Mouse (Mus musculus) megakaryocyte, embryonic 14.5 days (primary cell): ENCODE measurements at regions not wholly inside any gene's neighbourhood (a gene's known extent, or its start where the extent isn't known, plus 50 kb on each side); places are given as distances from the start of the nearest gene placed in this dataset.

ENCODE experiments used
- FLI1 ChIP-seq: IDR thresholded peaks from 2 replicates; pipeline ENCODE4 v1.6.1; 2012; ENCODE audit warnings: low read length, inconsistent platforms, mixed read lengths
- GATA1 ChIP-seq: IDR thresholded peaks from 3 replicates; pipeline ENCODE4 v1.6.1; 2012; ENCODE audit warnings: mixed read lengths, low read length, inconsistent platforms, borderline replicate concordance

DNA sequence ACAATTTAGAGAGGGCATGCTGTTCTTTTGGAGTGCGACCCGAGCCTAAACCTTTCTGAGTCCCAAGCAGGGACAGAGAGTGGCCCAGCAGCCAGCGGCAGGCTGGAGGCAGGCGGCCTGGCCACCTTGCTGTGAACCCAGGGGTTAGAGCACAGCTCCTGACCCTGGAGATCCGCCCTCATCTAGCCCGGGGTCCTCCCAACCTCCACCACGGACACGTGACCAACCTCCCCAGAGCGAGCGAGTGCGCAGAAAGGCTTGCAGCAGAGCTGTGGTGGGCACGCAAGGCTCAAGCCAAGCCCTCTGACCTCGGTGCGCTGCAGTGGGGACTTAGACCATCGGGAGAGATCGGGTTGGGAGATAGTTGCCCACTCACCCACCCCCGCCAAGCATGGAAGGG lies 106.9 kb downstream of the Zfp788 start:
- TF ChIP-seq GATA1, result no peak
- TF ChIP-seq FLI1, result no peak
